Mouse (Mus musculus) kidney, adult 8-10 months (tissue): ENCODE measurements around the gene 1700067P10Rik.

ENCODE experiments used
- DNase-seq, 2 experiments: peaks; one replicate each; pipeline ENCODE4 v3.0.0; 2022

1700067P10Rik gene

DNA sequence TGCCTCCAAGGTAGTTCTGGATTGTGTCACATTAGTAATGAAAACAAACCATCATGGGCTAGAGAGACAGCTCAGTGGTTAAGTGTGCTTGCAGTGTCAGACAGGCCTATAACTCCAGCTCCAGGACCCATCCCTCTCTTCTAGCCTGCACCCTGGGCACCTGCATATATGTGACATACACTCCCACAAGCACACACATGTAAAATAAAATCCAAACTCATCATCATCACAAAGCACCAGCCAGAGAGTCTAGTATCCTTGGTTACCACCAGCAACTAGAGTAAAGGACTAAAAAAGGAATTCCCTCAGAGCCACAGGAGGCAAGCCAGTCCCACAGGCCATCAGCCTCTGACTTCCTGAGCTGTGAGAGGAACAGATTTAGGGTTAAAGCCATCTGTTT, at the start of gene 1700067P10Rik:
1700067P10Rik (plus strand) TSS at position 301 of the 400 bp plus-strand sequence.
- DNase-seq: no peak

DNA sequence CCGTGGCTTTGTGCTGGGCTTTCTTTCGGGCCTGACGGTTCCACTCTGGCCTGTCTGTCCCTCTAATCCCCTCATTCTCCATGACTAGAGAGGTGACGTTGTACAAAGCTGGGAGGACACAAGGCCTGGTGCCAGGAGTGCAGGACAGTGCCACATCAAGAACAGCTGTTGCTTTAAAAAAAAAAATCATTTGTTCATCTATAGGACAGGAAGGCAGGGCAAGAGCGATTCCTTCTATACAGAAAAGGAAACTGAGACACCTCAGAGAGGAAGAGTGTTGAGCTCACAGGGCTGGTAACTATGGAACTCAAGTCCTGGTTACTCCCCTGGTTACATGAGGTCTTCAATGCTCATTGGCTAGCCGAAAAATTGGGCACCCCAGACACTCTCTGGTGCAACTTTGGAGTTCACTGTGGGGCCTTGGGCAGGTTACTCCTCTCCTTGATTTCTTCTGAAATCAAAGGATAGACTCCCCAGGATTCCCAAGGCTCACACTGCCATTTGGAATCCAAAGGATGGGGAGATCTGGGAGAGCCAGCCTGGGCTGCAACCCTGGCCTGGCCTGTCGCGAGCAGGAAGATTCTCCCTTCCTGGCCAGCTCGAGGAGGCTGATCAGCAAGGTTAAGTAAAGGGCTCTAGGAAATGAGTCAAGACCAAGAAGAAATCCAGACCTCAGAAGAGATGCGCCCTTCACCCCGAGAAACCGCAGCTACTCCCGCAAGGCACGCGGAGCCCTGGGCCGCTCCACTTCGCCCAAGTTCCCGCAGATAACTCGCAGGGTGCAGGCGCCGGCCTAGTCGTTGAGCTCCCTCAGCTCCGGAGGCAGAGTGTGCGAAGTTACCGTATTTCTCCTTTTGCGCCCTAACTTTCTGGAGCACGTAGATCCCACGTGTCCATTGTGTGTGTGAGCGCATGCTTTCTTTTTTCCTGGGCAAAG, 47.5 kb upstream of the 1700067P10Rik start:
- DNase-seq: peak; percentile 32 to 48

DNA sequence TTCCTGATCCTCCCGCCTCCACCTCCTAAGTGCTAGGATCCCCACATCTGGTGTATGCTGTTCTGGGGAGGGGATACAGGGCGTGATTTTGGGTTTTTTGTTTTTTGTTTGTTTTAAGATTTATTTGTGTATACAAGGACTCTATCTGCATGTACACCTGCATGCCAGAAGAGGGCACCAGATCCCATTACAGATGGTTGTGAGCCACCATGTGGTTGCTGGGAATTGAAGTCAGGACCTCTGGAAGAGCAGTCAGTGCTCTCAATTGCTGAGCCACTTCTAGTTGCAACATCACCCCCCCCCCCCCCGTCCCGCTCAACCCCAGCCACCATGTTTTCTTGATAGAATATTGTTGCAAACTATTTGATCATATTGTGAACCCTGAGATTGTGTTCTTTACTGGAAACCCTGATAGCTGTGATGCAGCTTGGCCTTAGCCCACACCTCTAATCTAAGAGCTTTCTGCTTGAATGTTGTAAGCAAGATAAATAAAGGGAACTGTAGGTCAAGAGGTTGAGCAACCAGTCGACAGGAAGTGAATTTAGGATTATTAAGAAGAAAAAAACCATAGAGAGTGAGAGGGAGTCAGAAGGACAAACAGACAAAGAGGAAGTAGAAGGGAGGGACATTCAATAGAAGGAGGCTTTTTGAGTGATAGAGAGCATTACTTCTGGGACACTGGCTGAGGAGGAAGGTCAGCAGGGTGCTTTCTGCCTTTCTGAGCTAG, 45.8 kb upstream of the 1700067P10Rik start:
- no peak for DNase-seq

DNA sequence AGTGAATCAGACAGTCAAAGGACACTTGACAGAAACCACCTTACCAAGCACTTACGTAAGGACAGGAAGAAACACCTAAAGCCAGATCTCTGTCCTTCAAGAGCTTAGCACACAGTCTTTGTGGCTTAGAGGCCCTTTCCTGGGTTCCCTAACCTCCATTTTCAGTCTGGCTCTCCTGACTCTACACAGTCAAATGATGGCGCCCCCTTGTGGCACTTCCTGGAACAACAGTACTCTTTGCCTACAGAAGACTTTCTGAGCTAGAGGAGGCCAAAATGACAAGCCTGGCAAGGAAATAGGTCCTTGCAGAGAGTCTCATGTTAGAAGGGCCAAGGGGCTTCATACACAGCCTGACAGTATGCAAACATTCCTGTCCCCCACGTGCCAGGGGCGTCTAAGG, 43.5 kb upstream of the 1700067P10Rik start:
- peak; percentile 42 to 81 for DNase-seq

DNA sequence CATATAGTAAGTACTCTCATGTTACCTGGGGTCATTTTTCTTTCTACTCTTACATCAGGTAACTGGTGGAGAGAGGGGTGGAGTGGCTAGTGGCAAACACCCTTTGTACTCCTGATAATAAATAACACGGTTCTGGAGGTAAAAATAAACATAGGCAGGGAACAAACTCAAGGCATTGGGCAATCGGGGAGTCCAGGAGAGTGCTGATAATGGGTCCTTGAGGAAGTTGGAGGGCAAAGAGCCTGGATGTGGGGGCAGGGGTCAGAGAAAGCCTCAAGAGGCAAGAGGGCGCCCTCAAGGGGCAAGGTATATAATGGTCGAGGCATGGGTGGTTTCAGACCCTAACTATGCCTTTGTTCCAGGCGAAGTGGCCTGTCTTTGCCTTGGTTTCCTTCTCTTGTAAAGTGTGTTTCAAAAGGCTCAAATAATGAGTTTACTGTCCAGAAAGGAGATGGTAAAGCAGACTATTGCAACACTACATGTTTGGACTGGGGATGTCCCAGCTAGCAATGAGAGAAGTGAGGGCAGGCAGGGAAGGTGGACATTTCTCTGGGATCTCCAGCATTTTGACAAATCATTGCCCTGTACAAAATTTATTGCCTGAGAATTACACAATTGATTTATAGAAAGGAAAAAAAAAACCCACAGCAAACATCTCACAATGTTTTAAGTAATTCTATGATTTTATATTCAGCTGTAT, 37.3 kb upstream of the 1700067P10Rik start:
- DNase-seq: no peak

DNA sequence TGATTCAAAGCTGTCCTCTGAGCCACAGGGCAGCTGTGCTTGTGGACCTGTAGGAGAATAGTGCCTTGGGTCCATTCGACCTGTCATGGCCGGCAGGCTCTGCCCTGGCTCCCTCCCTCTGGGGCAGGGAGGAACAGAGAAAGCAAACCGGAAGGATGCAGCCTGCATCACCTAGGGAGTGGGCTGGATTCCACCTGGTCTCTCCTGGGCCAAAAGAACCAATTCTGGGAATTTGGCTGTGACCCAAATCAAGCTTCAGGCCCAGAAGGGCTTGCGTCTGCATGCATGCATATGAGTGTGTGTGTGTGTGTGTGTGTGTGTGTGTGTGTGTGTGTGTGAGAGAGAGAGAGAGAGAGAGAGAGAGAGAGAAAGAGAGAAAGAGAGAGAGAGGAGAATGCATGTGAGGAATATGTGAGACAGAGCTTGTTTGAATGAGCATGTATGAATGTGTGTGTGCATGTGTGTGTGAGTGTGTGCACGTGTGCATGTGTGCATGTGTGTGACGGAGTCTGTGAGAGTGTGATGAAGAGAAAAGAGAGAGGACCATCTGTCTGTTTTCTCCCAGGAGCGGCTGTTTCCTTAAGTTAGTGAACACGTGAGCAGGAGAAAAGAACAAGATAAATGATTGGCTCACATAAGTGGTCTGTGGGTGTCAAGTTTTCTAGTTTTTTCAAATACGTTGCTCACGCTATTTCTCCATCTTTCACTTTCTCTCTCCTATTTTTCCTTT, 36.6 kb upstream of the 1700067P10Rik start:
- no peak for DNase-seq

DNA sequence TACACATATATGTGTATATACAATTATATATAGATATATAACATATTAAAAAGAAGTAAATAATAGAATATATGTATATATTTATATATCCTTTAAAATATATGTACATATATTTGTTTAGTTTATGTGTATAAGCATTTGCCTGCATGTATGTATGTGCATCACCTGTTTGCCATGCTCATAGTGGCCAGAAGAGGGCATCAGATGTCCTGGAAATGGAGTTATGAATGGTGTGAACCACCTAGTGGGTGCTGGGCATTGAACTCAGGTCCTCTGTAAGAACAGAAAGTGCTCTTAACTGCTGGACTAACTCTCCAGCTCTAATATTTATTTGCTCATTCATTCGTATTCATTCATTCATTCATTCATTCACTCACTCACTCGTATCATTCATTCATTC, 35.5 kb upstream of the 1700067P10Rik start:
- no peak for DNase-seq

DNA sequence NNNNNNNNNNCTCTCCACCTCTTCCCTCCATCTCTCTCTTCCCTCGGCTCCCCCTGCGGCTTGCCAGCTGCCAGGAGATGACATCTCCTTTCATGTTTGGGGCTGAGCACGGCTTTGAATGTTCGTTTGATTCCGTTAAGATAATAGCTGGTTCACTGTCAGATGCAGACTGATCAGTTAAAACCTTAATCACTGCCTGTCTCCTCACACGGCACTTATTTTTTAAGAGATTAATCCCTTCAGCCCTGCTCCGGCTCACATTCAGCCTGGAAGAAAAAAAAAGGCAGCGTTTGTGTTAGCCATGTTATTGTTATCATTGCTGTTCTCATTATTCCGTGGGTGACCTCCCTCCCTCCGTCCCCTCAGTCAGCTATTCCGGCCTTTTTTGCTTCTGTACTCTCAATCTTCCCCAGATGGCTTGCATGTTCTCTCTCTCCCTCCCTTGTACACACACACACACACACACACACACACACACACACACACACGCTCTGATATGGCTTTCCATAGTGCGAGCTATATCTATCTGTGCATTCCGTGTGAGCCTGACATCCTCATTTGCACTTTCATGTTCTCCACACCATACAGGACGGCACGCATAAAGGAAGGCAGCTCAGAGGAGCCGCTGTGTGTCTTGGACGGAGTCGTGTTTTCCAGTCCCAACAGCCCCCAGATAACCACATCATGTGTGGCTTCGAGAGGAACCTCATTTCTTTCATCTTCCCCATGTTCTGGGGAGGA, 33.9 kb upstream of the 1700067P10Rik start:
- no peak for DNase-seq

DNA sequence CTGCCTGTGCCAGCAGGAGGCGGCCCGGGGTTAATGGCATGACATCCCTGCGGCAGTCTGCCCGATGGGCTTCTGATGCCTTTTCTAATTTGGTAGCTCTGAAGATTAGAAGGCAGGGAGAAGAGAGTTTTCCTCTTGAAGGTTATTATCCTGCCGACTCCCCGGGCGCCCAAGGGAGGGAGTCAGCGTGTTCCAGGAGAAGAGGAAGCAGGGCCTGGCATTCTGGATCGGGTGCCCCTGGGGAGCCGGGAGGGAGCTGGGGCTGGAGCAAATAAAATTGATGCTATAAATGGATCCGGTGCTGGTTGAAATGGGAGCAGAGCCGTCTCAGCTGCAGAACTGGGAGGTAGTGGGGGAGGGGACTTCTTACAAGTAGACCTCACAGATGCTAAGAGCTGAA, 31.7 kb upstream of the 1700067P10Rik start:
- no peak for DNase-seq

DNA sequence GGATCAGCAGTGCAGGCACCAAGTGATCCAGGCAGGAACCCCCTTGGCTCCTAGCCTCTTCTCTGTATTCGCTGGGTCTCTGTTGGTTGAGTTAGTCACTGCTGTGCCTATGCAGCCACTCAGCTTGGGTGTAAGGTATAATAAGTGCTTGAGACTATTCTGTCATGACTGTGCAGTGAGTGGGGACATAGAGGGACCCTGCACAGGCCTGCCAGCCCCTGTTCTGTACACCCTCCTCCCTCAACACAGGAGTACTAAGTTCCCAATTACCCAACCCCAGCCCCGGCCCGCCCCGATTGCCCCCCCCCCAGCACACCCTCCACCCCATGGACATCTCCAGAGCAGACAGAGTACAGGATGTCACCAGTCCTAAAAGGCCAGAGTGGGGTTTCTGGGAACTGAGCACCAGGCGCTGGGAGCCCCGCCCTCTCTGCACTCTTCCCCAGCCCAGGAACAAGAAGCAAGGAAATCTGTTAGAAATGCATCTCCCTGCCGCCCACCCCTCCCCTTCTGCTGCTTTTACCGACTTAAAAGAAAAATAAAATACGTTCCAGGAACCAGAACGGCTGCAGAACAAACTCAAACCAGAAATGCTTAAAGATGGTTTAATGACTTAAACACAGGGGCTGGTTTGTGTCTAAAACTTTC, 24.8 kb upstream of the 1700067P10Rik start:
- DNase-seq: no peak

DNA sequence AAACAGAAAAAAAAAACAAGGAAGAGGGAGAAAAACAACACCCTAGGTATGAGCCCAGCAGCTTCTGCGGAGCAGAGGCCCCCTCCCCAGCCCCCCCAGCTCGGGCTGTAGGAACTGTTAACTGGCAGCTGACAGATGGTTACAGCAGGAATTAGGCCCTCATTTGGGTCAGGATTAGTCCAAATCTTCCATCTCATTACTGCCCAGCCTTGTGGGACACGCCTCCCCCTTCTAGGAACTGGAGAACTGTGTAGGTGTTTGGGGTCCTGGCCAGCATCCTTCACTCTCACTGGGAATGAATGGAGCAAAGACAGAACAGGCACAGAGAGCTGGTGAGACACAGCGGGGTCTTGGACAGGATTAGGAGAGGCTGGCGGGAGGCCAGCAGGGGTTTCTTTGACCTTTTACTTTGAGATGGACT, 24.0 kb upstream of the 1700067P10Rik start:
- no peak for DNase-seq

DNA sequence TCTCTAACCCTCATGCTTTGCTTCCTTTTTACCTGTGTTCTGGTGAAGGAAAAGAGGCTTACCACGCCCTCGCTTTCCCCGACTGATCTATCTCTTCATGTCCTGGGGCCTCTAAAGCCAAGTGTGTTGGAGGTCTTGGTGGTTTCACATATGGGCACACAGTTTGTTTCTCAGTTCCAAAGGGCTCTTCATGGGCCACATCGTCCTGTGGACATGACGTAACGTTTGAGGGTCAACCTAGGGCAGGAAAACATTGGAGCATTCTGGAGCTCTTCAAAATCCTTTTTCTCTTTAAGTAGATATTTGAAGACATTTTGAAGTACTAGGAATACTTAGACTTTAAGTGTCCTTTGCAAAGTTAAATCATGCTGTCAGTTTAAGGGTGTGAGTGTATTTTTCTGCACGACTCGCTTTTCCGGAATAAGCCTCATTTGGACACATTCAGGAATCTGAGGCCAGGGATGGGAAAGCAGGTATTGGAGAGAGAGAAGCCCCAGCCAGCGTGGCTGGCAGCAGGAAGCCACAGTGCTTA, 22.0 kb upstream of the 1700067P10Rik start:
- no peak for DNase-seq

DNA sequence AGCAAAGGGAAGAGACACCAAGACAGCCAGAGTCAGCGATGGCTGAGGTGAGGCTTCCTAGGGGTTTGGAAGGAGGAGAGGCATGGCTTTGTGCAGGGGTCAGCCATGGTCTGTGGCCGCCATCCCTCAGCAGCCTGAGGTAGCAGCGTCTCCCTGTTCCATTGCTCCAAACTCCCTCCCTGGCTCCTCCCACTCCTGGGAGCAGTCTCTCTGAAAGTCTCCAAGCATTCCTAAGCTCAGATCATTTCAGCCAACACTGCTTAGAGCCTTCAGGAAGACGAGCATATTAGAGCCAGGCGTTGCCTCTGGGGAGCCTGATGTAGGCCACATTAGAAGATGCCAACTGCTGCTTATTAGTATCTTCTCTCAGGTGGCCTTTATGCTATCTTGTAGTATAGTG, 21.4 kb upstream of the 1700067P10Rik start:
- DNase-seq: no peak

DNA sequence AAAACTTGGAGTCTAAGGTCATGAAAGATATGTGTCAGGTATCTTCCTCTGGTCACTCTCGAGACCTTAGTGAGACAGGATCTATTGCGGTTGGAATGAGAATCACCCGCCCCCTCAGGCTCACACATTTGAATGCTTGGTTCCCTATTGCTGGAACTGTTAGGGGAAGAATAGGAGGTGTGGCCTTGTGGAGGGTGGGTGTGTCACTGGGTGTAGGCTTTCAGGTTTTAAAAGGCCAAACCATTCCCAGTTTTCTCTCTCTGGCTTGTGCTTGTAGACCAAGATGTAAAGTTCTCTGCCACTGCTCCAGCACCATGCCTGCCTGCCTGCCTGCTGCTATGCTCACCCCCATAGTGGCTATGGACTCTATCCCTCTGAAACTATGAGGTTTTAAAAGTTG, 8.5 kb upstream of the 1700067P10Rik start:
- no peak for DNase-seq

DNA sequence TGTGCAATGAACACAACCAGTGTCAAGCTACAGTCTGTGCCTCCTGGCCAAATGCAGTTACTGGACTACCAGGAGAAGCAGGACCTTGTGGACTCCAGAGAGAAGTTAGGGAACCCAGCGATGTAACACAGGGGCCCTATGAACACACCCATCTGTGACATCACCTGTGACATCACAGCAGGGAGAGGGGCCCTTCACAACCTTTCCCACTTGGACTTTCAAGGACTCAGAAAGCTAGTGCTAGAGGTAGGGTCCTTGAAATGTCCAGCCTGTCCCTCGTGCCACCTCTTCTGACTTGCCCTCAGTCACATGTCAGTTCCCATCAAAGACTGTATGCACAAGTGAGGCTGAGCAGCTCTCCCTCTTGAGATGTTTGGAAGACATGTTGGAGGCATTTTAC, 327 bp downstream of the 1700067P10Rik start:
- DNase-seq: no peak

DNA sequence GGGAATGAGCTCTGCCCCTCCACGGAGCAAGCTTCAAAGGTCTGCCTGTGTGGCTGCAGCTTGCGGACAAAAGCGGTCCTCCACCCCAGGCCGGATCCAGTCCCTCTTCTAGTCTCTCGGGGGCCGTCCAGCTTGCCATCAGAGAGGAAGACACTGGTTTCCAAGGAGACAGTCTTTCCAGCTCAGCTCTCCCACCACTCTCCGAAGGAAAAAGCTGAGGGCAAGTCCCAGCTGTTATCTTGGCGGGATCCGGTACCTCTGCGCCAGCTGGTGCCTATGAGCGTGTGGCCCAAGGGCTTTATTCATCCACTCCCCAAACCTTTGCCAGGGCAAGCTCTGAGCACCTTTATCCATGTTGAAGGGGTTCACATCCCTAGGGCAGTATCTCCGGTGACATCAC, 1.2 kb downstream of the 1700067P10Rik start:
- DNase-seq: no peak

DNA sequence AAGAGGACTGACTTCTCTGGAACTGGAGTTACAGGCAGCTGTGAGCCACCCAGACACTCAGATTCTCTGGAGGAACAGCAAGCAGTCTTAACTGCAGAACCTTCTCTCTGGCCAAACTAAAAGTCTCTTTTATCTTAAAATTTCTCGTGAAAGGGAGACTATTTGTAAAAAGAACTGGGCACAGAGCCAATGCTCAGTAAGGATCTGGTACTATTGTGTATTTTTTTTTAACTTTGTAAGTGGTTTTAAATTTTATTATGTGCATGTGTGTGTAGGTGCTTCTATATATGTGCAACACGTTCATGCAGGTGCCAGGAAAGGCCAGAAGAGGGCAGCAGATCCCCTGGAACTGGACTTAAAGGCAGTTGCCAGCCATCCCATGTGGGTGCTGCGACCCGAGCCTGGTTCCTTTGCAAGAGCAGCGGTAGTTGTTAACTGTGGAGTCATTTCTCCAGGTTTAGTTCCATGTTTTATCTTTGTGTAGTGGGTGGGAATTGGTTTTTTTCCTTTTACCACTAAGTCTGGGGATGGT, 4.2 kb downstream of the 1700067P10Rik start:
- DNase-seq: no peak

DNA sequence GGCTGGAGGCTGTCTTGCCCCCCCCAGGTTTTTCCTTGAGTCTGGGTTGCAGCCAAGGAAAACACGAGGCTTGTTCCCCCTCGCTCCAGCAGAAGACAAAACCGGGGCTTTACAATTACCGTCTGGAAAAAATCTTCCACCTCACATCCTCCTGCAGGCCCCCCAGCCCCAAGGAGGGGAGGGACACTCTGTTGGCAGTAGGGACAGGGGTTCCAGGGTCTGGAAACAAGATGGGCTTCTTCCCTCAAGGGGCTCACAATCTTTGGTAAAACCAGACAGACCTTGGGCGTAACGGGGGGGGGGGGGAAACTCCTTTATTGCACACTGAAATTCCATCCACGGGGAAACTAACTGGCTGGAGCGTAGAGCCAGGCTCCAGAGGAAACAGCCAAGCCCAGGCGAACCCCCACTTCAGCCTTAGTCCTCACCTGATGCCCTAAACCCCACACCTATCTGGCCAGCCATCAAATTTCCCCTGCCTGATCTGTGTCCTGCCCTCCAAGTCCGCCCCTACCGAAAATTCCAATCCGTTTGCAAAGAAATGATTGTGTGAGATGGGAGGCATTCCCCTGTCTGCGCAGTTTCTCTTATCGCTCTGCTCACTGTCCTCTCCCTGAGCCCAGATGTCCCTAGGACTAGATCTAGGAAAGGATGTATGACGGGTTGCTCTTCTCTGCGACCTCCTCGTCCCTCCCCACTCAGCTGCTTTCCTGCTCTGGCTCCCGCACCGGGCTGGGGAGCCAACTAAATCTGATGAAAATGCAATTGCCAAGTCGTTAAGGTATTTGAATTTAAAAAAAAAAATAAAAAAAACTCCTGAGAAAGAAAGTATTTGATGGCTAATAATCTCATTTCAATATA, 5.9 kb downstream of the 1700067P10Rik start:
- no peak for DNase-seq

DNA sequence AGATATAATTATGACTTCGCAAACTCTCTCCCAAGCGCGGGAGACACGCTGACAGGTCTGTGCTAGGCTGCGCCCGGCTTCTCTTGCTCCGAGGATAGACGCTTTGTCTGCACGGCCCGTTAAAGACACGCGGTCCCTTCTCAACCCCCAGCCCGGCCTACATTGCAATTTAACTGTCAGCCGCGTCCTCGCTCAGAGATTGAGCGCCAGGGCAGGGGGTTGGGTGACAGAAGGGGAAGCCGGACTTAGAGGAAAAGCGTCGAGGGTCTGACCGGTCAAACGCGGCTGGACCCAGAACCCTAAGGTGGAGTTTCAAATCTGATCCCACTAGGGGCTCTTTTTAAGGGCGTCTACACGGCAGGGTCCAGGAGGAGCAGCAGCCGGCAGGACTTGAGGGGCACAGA, 6.6 kb downstream of the 1700067P10Rik start:
- no peak for DNase-seq

DNA sequence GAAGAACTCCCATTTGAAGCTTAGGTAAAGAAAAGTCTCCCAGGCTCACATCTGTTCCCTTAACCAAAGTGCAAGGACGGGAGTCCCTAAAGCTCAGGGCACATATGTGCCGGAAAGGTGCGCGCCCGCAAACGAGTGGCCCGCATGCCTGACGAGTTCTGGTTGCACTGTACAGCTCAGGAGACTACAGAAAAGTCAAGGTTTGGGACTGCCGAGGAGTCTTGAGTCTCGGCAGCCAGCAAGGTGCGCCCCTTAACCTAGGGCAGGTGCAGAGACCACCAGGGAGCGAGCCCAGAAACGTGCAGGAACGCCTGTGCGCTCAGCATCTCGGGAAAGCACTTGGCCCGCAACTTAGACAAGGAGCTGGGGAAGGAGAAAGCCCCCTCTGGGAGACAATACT, 7.2 kb downstream of the 1700067P10Rik start:
- DNase-seq: no peak
